Mouse (Mus musculus) layer of hippocampus, adult 2 months (tissue): ENCODE results near the gene Rab7b. TPM values are rescaled to one million over a fixed set of nuclear protein-coding genes. Genes with fewer than 3 reads are reported as not detected.

Experiments
- DNase-seq, 2 experiments: peaks; one replicate each; pipeline ENCODE4 v3.0.0; 2022; ENCODE audit warnings: low spot score in 2 of 2
- H3K27ac ChIP-seq: fragments of 200-600 bp; 2 replicates; pipeline ENCODE4 v1.8.1; 2022
- H3K4me3 ChIP-seq: fragments of 200-600 bp; 2 replicates; pipeline ENCODE4 v1.8.1; 2022; ENCODE audit warnings: mild to moderate bottlenecking
- CTCF ChIP-seq: fragments of 200-600 bp; conservative IDR thresholded peaks from 2 replicates; pipeline ENCODE4 v1.8.1; 2022; ENCODE audit warnings: antibody characterized with exemption, mild to moderate bottlenecking, moderate library complexity
- total RNA-seq, 2 experiments: library from RNA; stranded (reverse); gene quantifications; 2 replicates each; pipeline ENCODE4 v1.2.3; 2021

The Rab7b gene
- total RNA-seq, 2 experiments from 2014 or later = 0.83 to 1.6 TPM

- Histone ChIP-seq H3K27ac (no peak overlapping the region), H3K4me3 (no peak overlapping the region)
- TF ChIP-seq CTCF = no peak
- no peak for DNase-seq
These were observed 24.4 kb upstream of the Rab7b start for GRCm38 (mm10) chr1:131664136-131664535.

GRCm38 (mm10) chr1:131665886-131666285 is 22.6 kb upstream of the Rab7b start:
- Histone ChIP-seq H3K4me3 (no peak overlapping the region), H3K27ac (no peak overlapping the region)
- DNase-seq = no peak
- TF ChIP-seq CTCF = no peak

GRCm38 (mm10) chr1:131671113-131671512 is 17.4 kb upstream of the Rab7b start:
- no peak overlapping the region for H3K4me3 ChIP-seq
- TF ChIP-seq CTCF = no peak
- H3K27ac ChIP-seq = no peak overlapping the region
- DNase-seq = no peak

- Histone ChIP-seq H3K4me3 (no peak overlapping the region), H3K27ac (no peak overlapping the region)
- TF ChIP-seq CTCF = no peak
- no peak for DNase-seq
These were observed 16.1 kb upstream of the Rab7b start for GRCm38 (mm10) chr1:131672361-131672760.

GRCm38 (mm10) chr1:131679644-131680043 is 8.9 kb upstream of the Rab7b start:
- Histone ChIP-seq H3K27ac (no peak overlapping the region), H3K4me3 (no peak overlapping the region)
- no peak for DNase-seq
- TF ChIP-seq CTCF = no peak

- DNase-seq = no peak
- no peak for TF ChIP-seq CTCF
- Histone ChIP-seq H3K4me3 (no peak overlapping the region), H3K27ac (no peak overlapping the region)
These were observed 756 bp upstream of the Rab7b start for GRCm38 (mm10) chr1:131687739-131688138.

GRCm38 (mm10) chr1:131689016-131689415 is 521 bp downstream of the Rab7b start:
- no peak for TF ChIP-seq CTCF
- no peak overlapping the region for H3K27ac ChIP-seq
- no peak for DNase-seq
- no peak overlapping the region for H3K4me3 ChIP-seq

GRCm38 (mm10) chr1:131689899-131690298 is 1.4 kb downstream of the Rab7b start:
- Histone ChIP-seq H3K27ac (no peak overlapping the region), H3K4me3 (no peak overlapping the region)
- DNase-seq = no peak
- no peak for TF ChIP-seq CTCF

GRCm38 (mm10) chr1:131690435-131690834 is 1.9 kb downstream of the Rab7b start:
- TF ChIP-seq CTCF = no peak
- no peak for DNase-seq
- no peak overlapping the region for H3K27ac ChIP-seq
- H3K4me3 ChIP-seq = no peak overlapping the region

- DNase-seq = no peak
- no peak for TF ChIP-seq CTCF
- no peak overlapping the region for H3K4me3 ChIP-seq
These were observed 2.9 kb downstream of the Rab7b start for GRCm38 (mm10) chr1:131691356-131691755.

GRCm38 (mm10) chr1:131695308-131695707 is 6.8 kb downstream of the Rab7b start:
- Histone ChIP-seq H3K4me3 (no peak overlapping the region), H3K27ac (no peak overlapping the region)
- no peak for TF ChIP-seq CTCF
- no peak for DNase-seq

More at GRCm38 (mm10) chr1:131691356-131691755, 2.9 kb downstream of the Rab7b start:
- no peak overlapping the region for H3K27ac ChIP-seq

GRCm38 (mm10) chr1:131696325-131696724 is 7.8 kb downstream of the Rab7b start:
- peak in 1 of 2 experiments; percentile 44 for DNase-seq
- no peak for TF ChIP-seq CTCF
- no peak overlapping the region for H3K27ac ChIP-seq
- no peak overlapping the region for H3K4me3 ChIP-seq

GRCm38 (mm10) chr1:131698770-131699169 is 10.3 kb downstream of the Rab7b start:
- no peak for TF ChIP-seq CTCF
- DNase-seq = no peak
- Histone ChIP-seq H3K27ac (no peak overlapping the region), H3K4me3 (no peak overlapping the region)

- no peak for TF ChIP-seq CTCF
- H3K4me3 ChIP-seq = no peak overlapping the region
These were observed 11.1 kb downstream of the Rab7b start for GRCm38 (mm10) chr1:131699642-131700041.

GRCm38 (mm10) chr1:131700447-131700846 is 12.0 kb downstream of the Rab7b start:
- no peak for DNase-seq
- TF ChIP-seq CTCF = no peak
- no peak overlapping the region for H3K4me3 ChIP-seq

More at GRCm38 (mm10) chr1:131699642-131700041, 11.1 kb downstream of the Rab7b start:
- no peak overlapping the region for H3K27ac ChIP-seq
- DNase-seq = no peak

More at GRCm38 (mm10) chr1:131700447-131700846, 12.0 kb downstream of the Rab7b start:
- no peak overlapping the region for H3K27ac ChIP-seq
